Mouse (Mus musculus): ENCODE results near the gene Gm3012. TPM values are rescaled to one million over a fixed set of nuclear protein-coding genes. Genes with fewer than 3 reads are reported as not detected.

Gene Gm3012
- polyA plus RNA-seq (2015; fragmentation: Nextera tagmentation; extraction: Ambion mirVana): not detected in 2 replicates

GRCm38 (mm10) chr14:3634212-3634611 is at the start of gene Gm3012:
TSS of gene Gm3012 (plus strand) at chr14:3634512.

DNA sequence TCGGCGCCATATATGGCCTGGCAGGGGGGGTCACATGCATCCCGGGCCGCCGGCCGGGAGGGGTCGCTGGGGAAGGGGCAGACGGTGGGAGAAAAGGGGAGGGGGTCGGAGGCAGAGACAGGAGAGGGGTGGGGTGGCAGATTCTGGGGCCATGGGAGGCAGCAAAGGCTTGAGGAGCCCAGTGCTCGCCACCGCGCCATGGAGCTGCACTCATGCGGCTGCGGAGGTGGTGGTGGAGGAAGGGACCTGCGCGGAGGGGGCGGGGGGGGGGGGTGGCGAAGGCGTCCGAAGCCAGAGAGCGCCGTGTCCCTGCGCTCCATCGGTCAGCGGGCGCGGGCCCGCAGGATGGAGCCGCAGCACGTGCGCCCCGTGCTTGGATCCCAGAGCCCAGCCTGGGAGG is 17.4 kb downstream of the Gm3012 start, which contains the start of gene Gm3020:
Gm3020 (plus strand) TSS at position 301 of the 400 bp plus-strand sequence.

DNA sequence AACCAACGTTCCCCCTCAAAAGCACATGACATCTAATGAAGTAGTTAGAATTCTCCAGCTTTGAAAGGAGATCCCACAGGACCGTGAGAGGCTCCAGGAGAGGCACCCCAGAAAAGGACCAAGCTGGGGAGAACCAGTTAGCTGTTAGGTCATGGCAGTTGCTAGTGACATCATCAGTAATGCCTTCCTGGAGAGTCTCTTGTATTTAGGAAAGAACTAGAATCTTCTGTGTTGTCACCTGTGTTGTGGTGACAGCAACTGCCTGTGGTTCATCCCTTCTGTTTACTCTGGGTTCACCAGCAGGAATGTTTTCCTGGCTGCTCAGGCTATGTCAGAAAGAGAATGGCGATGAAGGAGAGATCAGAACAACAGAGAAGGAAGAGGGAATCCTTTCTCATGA is 54.2 kb downstream of the Gm3012 start, which contains the start of gene Gm3043:
Gm3043 (plus strand) TSS at position 301 of the 400 bp plus-strand sequence.

Other genes starting within 250 kb of the Gm3012 start
- gene Gm10413, start 239.4 kb upstream of the Gm3012 start, polyA plus RNA-seq (2015; fragmentation: Nextera tagmentation; extraction: Ambion mirVana): not detected in 2 replicates
- gene Gm10409, start 221.9 kb upstream of the Gm3012 start, polyA plus RNA-seq (2015; fragmentation: Nextera tagmentation; extraction: Ambion mirVana): 1.1 and 1.5 TPM in 2 replicates
- 1.0 and 1.3 TPM in 2 replicates for gene Gm3005, start 206.4 kb upstream of the Gm3012 start, polyA plus RNA-seq (2015; fragmentation: Nextera tagmentation; extraction: Ambion mirVana)
- gene Gm10408, start 185.1 kb upstream of the Gm3012 start, polyA plus RNA-seq (2015; fragmentation: Nextera tagmentation; extraction: Ambion mirVana): not detected in 2 replicates
- gene Gm3020, start 17.5 kb downstream of the Gm3012 start, polyA plus RNA-seq (2015; fragmentation: Nextera tagmentation; extraction: Ambion mirVana): 1.1 and 1.5 TPM in 2 replicates
- not detected in 2 replicates for gene Gm3043, start 54.3 kb downstream of the Gm3012 start, polyA plus RNA-seq (2015; fragmentation: Nextera tagmentation; extraction: Ambion mirVana)
- gene Gm3002, start 175.6 kb downstream of the Gm3012 start, polyA plus RNA-seq (2015; fragmentation: Nextera tagmentation; extraction: Ambion mirVana): 0.25 and 0.26 TPM in 2 replicates
- not detected in 2 replicates for gene Gm3033, start 211.7 kb downstream of the Gm3012 start, polyA plus RNA-seq (2015; fragmentation: Nextera tagmentation; extraction: Ambion mirVana)
- not detected in 2 replicates for gene Gm2916, start 249.7 kb downstream of the Gm3012 start, polyA plus RNA-seq (2015; fragmentation: Nextera tagmentation; extraction: Ambion mirVana)